Mouse (Mus musculus) left cerebral cortex, adult 11 months (tissue): ENCODE data around the gene Camkk2.

Experiments
- DNase-seq: peaks from one replicate; pipeline ENCODE4 v3.0.0; 2022; ENCODE audit warnings: low spot score

Gene Camkk2

GRCm38 (mm10) chr5:122698041-122698700, 81.0 kb downstream of the Camkk2 start:
- DNase-seq: no peak

- DNase-seq: no peak
Measured at GRCm38 (mm10) chr5:122695516-122695915, 83.7 kb downstream of the Camkk2 start.

DNA sequence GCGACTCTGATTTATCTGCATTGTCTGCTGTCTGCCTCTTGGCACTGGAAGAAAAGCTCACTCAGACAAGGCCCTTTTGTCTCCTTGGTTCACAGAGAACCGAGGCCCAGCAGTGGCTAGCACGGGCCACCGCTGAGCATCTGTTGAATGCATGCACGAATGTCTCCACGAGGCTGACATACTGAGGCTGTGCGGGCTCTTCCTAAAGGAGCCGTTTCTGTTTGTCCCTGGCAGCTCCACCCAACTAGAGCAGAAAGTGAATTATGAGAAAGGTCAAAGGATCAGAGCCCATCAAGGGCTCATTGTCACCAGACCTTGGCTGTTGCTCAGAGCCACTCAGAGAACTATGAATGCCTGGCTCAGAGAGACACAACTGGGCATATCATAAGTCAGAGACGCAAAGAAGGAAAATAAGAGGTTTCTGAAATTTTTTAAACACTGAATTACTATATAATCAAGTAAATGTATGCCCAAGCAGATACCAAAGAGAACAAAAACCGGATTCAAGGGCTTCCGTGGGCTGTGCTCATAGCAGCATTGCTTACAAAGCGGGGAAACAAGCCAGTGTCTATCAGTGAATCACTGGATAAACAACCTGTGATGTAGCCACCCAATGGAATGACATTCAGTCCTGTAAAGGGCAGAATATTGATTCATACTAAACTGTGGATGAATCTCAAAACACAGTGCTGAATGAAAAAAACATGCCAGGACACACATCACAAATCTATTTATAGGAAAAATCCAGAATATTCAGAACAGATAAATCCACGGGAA, 85.6 kb downstream of the Camkk2 start:
- peak; percentile 42 for DNase-seq

GRCm38 (mm10) chr5:122690486-122690885, 88.7 kb downstream of the Camkk2 start:
- DNase-seq: no peak

DNA sequence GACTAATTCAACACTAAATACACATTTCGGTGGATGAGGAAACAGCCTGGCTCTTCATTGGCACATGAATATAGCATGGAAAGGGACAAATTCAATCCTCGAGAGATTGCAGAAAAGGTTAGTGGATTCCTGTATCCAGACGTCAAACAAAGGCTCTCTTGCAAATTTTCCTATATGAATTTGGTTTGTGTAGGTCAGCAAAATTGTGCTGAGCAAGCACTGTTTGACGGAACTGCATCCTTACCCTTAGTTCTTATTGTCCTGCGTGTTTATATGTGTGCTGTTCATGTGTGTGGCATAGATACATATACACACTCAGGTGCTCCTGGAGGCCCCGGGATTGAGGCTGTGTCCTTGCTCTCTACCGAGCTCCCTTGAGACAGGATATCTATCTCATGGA, 90.1 kb downstream of the Camkk2 start:
- no peak for DNase-seq

DNA sequence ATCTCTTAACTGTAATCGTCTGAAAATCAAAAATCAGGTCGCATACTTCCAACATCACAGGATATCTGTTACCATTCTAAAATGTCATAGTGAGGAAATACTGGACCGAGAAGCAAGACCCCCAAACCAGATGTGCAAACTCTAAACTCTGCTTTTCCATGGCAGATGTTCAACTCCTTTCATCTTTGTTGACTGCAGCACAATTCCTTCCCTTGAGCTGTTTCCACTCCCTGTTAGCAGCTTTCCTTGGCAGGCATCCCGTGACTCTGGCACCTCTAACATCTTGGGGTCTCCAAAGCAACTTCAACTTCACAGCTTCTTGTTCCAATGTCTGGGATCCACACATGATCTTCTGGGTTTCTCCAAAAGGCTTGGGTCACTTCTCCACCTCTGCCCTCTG, 91.8 kb downstream of the Camkk2 start:
- DNase-seq: no peak

DNA sequence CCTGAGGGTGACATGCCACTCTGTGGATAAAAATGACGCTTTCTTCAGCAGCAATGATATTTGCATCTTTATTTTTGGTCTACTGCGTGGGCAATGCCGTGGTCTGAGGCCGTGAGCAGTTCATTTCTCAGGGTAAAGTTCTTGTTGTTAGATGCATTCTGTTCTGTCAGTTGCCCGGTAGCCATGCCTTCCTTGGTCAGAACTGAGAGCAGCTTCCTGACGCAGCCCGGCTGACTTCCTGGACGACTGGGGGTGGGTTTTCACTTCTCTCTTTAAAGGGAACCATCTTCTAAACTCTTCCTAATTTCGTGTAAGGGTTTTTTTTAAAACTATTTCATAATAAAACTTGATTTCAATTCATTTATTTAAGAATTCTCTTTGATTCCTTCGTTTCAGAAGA, 95.3 kb downstream of the Camkk2 start:
- no peak for DNase-seq

DNA sequence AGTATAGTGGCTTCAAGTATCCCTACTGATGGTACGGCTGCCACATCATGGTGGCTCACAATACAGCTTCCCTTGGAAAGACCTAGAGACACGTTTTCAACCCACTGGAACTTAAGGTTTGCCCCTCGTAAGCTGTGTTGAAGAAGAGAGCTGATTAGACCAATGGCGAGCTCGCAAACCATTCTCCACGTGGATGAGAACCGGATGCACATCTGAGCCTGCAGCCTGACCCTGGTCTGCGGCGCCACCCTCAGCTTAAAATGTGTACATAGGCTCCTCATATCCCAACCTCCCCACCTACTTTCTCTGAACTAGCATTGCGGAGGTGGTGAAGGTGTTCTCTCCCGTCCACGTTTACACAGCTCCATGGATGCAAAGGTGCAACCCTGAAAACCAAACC, 97.9 kb downstream of the Camkk2 start:
- no peak for DNase-seq
